Mouse (Mus musculus) lung, postnatal 36 days (tissue): ENCODE results near the gene Tcp11.

Experiments
- DNase-seq: peaks from one replicate; pipeline ENCODE4 v3.0.0; 2022; ENCODE audit warnings: mixed read lengths

Gene Tcp11

GRCm38 (mm10) chr17:28082863-28083262 lies 2.4 kb upstream of the Tcp11 start:
- no peak for DNase-seq

GRCm38 (mm10) chr17:28081856-28082255 lies 1.4 kb upstream of the Tcp11 start:
- no peak for DNase-seq

DNA sequence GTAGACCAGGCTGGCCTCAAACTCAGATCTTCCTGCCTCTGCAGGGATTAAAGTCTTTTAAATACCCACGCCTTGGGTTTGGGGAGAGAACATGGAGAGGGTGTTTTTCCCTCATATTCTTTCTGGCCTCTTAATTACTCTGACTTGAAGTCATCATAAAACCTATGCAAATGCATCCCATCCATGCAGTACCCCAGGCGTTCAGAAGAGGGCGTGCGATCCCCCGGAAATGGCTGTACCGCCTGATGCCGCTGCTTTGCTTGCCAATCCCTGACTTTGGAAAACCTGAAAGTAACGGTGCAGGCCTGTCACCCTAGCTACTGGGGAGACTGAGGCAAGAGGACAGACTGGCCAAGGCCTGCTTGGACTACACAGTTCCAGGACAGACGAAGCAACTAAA lies 946 bp upstream of the Tcp11 start:
- DNase-seq, result peak; percentile 63

GRCm38 (mm10) chr17:28080817-28081165 lies 352 bp upstream of the Tcp11 start:
- DNase-seq, result no peak

GRCm38 (mm10) chr17:28079618-28080017 lies 821 bp downstream of the Tcp11 start:
- peak; percentile 94 for DNase-seq

- DNase-seq, result no peak
Measured at GRCm38 (mm10) chr17:28078028-28078427, 2.4 kb downstream of the Tcp11 start.

DNA sequence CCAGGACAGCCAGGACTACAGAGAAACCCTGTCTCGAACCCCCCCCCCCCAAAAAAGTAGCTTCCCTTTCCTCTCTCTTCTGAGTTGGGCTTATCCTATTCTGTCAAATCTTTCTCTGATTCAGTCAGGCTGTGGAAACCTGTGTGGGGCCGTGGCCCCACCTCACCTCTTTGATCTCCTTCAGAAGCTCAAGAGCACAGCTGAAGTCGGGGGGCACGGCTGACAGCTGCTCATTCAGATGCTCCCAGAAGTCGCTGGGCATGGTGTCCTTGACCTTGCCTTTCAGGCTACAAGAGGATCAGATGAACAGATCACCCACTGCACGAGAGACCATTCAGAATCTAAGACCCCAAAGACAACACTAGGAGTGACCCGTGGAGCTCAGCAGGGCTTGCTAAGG lies 6.0 kb downstream of the Tcp11 start:
- no peak for DNase-seq

DNA sequence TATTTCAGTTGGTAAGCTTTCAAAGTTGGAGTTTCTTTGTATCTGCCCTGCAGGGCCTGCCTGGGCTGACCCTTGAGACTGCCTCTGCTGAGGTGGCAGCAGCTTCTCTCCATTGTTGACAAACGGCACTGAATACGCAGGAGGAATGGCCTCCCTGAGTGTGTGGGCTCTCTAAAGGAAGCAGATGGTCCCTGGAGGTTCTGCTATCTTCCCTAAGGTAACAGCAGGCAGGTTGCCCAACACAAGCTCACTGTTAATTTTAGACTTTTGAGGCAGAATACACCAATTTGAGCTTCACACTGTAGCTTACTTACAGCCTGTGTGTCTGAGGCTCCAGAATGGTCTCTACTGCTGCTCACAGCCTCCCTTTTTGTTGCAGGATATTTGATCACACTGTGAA lies 7.7 kb downstream of the Tcp11 start:
- no peak for DNase-seq

- DNase-seq, result no peak
Measured at GRCm38 (mm10) chr17:28070256-28070655, 10.2 kb downstream of the Tcp11 start.

- no peak for DNase-seq
Measured at GRCm38 (mm10) chr17:28069446-28069845, 11.0 kb downstream of the Tcp11 start.

GRCm38 (mm10) chr17:28067303-28067702 lies 13.1 kb downstream of the Tcp11 start:
- DNase-seq, result no peak

DNA sequence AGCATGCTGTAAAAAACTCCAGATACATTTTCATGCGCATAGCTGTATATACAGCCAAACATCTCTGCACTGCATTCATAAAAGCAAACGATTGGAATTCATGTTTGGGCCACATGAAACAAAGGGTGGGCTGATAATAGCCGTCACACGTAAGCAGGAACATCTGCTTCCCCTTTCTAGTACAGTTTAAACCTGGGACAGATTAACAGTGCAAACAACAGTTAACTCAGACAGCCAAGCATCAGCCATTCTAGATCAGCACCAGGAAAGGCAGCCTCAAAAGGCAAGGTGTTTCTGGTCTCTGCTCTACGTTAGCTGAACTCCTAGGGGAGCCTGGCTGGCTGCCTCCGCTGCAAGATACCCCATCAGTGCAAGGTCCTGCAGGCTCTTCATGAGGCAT lies 17.3 kb downstream of the Tcp11 start:
- no peak for DNase-seq

DNA sequence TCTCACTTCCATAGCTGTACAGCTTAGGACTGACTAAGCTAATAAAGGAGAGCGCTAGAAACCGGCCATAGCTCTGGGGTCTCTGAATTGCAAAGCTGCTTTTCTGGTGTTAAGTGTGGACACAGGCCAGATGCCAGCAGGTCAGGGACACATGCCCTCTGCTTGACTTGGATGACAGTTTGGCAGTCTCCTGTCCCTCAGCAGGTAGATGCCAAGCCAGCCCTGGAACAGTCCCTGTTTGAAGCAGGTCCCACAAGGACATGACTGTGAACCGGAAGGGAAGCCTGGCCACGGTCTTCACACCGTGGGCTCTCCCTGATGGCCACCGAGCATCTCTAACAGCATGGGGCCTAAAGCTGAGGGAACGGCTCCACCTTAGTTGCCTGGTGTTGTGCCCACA lies 17.7 kb downstream of the Tcp11 start:
- peak; percentile 37 for DNase-seq

GRCm38 (mm10) chr17:28061472-28061871 lies 19.0 kb downstream of the Tcp11 start:
- peak; percentile 40 for DNase-seq

DNA sequence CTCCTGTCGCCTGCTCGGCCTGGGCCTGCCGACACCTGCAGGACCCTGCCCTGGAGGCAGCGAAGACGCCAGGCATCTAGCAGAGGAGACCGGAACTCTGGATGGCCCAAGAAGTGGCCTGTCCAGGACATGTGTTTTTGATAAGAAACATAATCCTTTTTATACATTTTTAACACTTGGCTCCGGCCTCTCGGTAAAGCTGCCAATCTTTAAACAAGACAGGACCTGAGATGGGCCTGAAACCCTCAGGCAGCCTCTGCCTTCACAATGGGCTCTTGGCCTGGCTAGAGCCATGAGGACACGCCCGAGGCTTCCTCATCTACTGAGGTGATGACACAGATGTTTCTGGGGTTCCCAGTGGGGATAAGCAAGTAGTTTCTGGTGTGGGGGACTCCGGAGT lies 19.8 kb downstream of the Tcp11 start:
- DNase-seq, result no peak

GRCm38 (mm10) chr17:28058346-28058745 lies 22.1 kb downstream of the Tcp11 start:
- peak; percentile 42 for DNase-seq

- DNase-seq, result no peak
Measured at GRCm38 (mm10) chr17:28052293-28052863, 28.1 kb downstream of the Tcp11 start.

DNA sequence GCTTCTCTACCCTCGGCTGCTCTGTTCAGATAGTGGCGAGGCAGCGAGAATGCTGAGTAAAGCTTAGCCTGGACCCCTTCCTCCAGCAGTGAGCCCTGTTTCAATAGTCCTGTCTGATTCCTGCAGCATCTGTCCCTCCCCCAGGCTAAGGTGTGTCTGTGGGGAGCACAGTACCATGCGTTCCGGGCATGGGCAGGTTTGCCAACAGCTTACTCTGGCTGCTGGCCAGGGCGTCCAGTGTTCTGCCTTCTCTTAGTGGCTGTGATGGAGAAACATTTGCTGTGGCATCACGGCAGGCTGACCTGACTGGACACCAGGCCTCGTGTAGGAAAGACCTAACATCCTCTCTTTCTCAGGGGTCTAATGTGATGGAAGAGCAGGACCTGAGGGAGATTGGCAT lies 30.2 kb downstream of the Tcp11 start:
- DNase-seq, result peak; percentile 76

- DNase-seq, result peak; percentile 35
Measured at GRCm38 (mm10) chr17:28048425-28048824, 32.0 kb downstream of the Tcp11 start.

DNA sequence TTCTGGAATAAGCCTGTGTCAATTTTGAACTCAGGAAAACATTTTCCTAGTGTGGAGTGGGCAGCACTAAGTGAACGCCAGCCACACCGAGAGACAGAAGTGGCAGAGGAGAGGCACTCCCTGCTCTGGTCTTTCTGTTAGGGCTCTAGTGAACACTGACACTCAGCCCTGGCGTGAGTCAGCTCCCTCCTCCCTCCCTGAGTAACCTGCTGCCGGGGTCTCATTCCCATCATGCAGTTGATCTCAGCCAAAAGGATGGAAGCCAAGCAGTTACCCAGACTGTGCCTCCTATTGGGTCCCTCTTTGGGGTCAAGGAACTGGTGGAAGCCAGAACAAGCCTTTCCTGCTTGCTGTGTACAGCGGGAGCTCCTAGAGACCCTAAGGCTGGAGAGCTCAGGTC lies 32.9 kb downstream of the Tcp11 start:
- no peak for DNase-seq

DNA sequence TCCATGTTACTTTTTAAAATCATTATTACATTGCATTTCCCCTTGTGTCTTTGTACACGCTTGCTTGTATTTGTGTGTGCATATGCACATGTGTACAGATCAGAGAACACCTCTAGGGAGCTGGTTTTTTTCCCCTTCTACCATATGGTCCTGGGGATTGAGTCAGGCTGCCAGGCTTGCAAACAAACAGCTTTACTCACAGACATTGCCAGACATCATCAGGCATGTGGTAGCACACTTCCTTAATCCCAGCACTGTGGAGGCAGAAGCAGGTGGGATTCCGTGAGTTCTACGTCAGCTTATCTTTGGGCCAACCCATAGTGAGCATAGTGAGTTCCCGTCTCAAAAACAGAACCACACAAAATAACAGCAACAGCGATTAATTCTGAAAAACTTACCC lies 33.4 kb downstream of the Tcp11 start:
- DNase-seq, result no peak

GRCm38 (mm10) chr17:28042299-28042771 lies 38.1 kb downstream of the Tcp11 start:
- DNase-seq, result peak; percentile 61

GRCm38 (mm10) chr17:28041298-28041697 lies 39.1 kb downstream of the Tcp11 start:
- no peak for DNase-seq

- DNase-seq, result no peak
Measured at GRCm38 (mm10) chr17:28040620-28041019, 39.8 kb downstream of the Tcp11 start.
